Comparison of ENCODE assay signal across 14 mouse cellular contexts in the genomic region with DNA sequence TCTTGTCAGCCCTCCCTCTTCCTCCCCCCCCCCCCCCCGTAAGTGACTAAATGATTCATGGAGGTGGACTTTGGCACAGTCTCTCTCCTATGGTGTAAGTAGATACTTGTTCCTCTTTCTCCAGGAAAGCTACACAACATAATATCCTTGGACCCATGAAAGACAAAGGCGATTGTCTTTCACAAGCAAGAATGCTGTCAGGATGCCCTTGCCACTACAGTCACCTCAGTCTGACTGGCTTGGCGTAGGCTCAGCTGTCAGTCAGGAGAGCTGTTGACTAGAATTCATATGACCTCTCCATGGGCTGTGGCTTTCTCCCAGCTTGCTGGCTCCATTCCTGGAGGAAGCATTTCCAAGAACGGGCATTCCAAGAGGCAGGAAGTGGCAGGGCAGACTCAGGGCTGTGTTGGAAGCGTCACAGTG. TPM values are rescaled to one million over a fixed set of nuclear protein-coding genes. Genes with fewer than 3 reads are reported as not detected.
A peak's percentile ranks its signal among the peaks of the same experiment; 100 is the strongest.
DNase-seq lines count a peak whose midpoint lies in the region; ATAC-seq and TF ChIP-seq lines count a peak whose summit lies in the region.
"Had no signal": no experiment of that assay in that cellular context is flagged by ENCODE, and none has a peak within 500 bp of the region (broad histone marks: within the 10 kb centered on the region; RNA-seq: fewer than 3 reads in every experiment).

No protein-coding gene starts in this region.

- H3K4me2 ChIP-seq in heart, embryonic 11.5 days, result no peak overlapping the region
- H3K4me2 ChIP-seq: forebrain, embryonic 15.5 days; hindbrain, embryonic 12.5 days; liver, embryonic 13.5 days had no signal

- no peak overlapping the region for H3K27ac ChIP-seq in heart, adult 2 months
- H3K27ac ChIP-seq in heart, embryonic 11.5 days (ENCODE audit: low read depth, low read length), result no peak overlapping the region
- H3K27ac ChIP-seq: forebrain, embryonic 15.5 days; hindbrain, embryonic 12.5 days; liver, embryonic 13.5 days had no signal

- TF ChIP-seq EP300 in heart, adult 2 months (IDR thresholded peaks at IDR 0.05; ENCODE audit: insufficient read depth, low read depth, low read length), result peak; percentile 46; the same call in 1 of the 2 replicates

- 20% methylated on average over 5 of the region's 5 CpGs for WGBS in heart, adult 2 months
- WGBS in heart, embryonic 11.5 days (ENCODE audit: insufficient replicate concordance), result 62% methylated on average over 5 of the region's 5 CpGs

- no peak overlapping the region for H3K4me3 ChIP-seq in heart, adult 2 months
- no peak overlapping the region for H3K4me3 ChIP-seq in heart, embryonic 11.5 days (ENCODE audit: low read depth, low read length)
- H3K4me3 ChIP-seq: forebrain, embryonic 15.5 days; hindbrain, embryonic 12.5 days; liver, embryonic 13.5 days had no signal

- H3K9ac ChIP-seq in heart, adult 2 months (ENCODE audit: low read depth, low read length), result no peak overlapping the region
- no peak overlapping the region for H3K9ac ChIP-seq in heart, embryonic 11.5 days (ENCODE audit: low read depth, low read length)
- H3K9ac ChIP-seq: forebrain, embryonic 15.5 days; hindbrain, embryonic 12.5 days; liver, embryonic 13.5 days had no signal

- intact Hi-C loops in heart, adult 2 months (cut with DNase I), result loop anchor here (5.0 kb wide), 1 partner anchor 83 kb away; no protein-coding TSS in a partner anchor

- no peak for ATAC-seq in heart, embryonic 11.5 days (replicated peaks; ENCODE audit: insufficient number of reproducible peaks, low FRiP score, low TSS enrichment)
- ATAC-seq: forebrain, embryonic 15.5 days had no signal

- H3K27me3 ChIP-seq in heart, adult 2 months (ENCODE audit: control insufficient read depth, insufficient read depth, low read length), result no peaks in the 10 kb centered on the region
- no peaks in the 10 kb centered on the region for H3K27me3 ChIP-seq in heart, embryonic 11.5 days (ENCODE audit: control insufficient read depth, insufficient read depth, low read length)
- H3K27me3 ChIP-seq: hindbrain, embryonic 12.5 days had no signal

- TF ChIP-seq POLR2A in heart, adult 2 months (IDR thresholded peaks at IDR 0.05; ENCODE audit: insufficient read depth, low read depth, low read length), result no peak

- DNase-seq in heart, adult 2 months, result peak; percentile 46 to 68
- DNase-seq in adipocyte (ENCODE audit: low spot score), result peak; percentile 96
- peak; percentile 58 for DNase-seq in heart, postnatal 4 days
- DNase-seq in lung, postnatal 14 days, result peak; percentile 66
- DNase-seq in gastrocnemius, postnatal 10 days, result no peak
- no peak for DNase-seq in retina, postnatal 1 day
- no peak for DNase-seq in gastrocnemius, postnatal 25 days
- DNase-seq: embryo, embryonic 11 days; liver, embryonic 13.5 days; midbrain, embryonic 14.5 days; thymus, postnatal 25 days had no signal

- no peak for TF ChIP-seq CTCF in heart, adult 2 months (IDR thresholded peaks at IDR 0.05)

- H3K79me2 ChIP-seq in heart, adult 2 months (replicated peaks; ENCODE audit: control insufficient read depth, insufficient read depth, low read length), result no peaks in the 10 kb centered on the region

- no peaks in the 10 kb centered on the region for H3K9me3 ChIP-seq in heart, embryonic 11.5 days (replicated peaks; ENCODE audit: control insufficient read depth, low read length)
- H3K9me3 ChIP-seq: forebrain, embryonic 15.5 days; hindbrain, embryonic 12.5 days; liver, embryonic 13.5 days had no signal

- no peaks in the 10 kb centered on the region for H3K4me1 ChIP-seq in heart, adult 2 months (ENCODE audit: control insufficient read depth, insufficient read depth, low read length)
- H3K4me1 ChIP-seq in heart, embryonic 11.5 days (ENCODE audit: control insufficient read depth, insufficient read depth, low read length), result no peaks in the 10 kb centered on the region
- H3K4me1 ChIP-seq: forebrain, embryonic 15.5 days; hindbrain, embryonic 12.5 days; liver, embryonic 13.5 days had no signal

- H3K36me3 ChIP-seq in heart, adult 2 months (ENCODE audit: control insufficient read depth, insufficient read depth, low read length), result no peaks in the 10 kb centered on the region
- no peaks in the 10 kb centered on the region for H3K36me3 ChIP-seq in heart, embryonic 11.5 days (ENCODE audit: control insufficient read depth, insufficient read depth, low read length)
- H3K36me3 ChIP-seq: forebrain, embryonic 15.5 days; hindbrain, embryonic 12.5 days; liver, embryonic 13.5 days had no signal

RNA-seq across cellular contexts. Expression of a gene that starts 6.2 kb away (rescaled TPM):
- total RNA-seq in heart, adult 2 months (2021), result under 1 TPM; 0.11 to 0.16 TPM
- 0.15 and 0.37 TPM in 2 replicates for polyA plus RNA-seq in heart, adult 2 months (2012; rRNA removed)
- polyA plus RNA-seq in heart, embryonic 11.5 days (2014; fragmentation: Nextera tagmentation; extraction: Ambion mirVana), result 0.23 and 0.37 TPM in 2 replicates
- total RNA-seq in heart, postnatal 4 days (2021), result under 1 TPM; 0.38 to 0.55 TPM
- not detected for total RNA-seq in gastrocnemius, postnatal 10 days (2021)
- total RNA-seq in gastrocnemius, postnatal 25 days (2021), result not detected
- polyA plus RNA-seq: liver, embryonic 13.5 days had no signal

RNA-seq across cellular contexts. Expression of a gene that starts 13.8 kb away (rescaled TPM):
- 1 to 10 TPM; 5.1 to 5.8 TPM for total RNA-seq in heart, adult 2 months (2021)
- 3.2 and 4.8 TPM in 2 replicates for polyA plus RNA-seq in heart, adult 2 months (2012; rRNA removed)
- 20.4 and 21.1 TPM in 2 replicates for polyA plus RNA-seq in heart, embryonic 11.5 days (2014; fragmentation: Nextera tagmentation; extraction: Ambion mirVana)
- total RNA-seq in heart, postnatal 4 days (2021), result 10 to 100 TPM; 11.0 to 12.8 TPM
- total RNA-seq in gastrocnemius, postnatal 10 days (2021), result 10 to 100 TPM in 1 of 2 experiments, 1 to 10 TPM in 1; 8.0 to 13.1 TPM
- 1 to 10 TPM; 2.7 to 3.5 TPM for total RNA-seq in gastrocnemius, postnatal 25 days (2021)

RNA-seq across cellular contexts. Expression of a gene that starts 37.0 kb away (rescaled TPM):
- total RNA-seq in heart, adult 2 months (2021), result 1 to 10 TPM; 1.1 to 1.3 TPM
- polyA plus RNA-seq in heart, adult 2 months (2012; rRNA removed), result 2.6 and 3.3 TPM in 2 replicates
- polyA plus RNA-seq in heart, embryonic 11.5 days (2014; fragmentation: Nextera tagmentation; extraction: Ambion mirVana), result 1.2 and 1.6 TPM in 2 replicates
- 1 to 10 TPM; 1.5 TPM for total RNA-seq in heart, postnatal 4 days (2021)
- total RNA-seq in gastrocnemius, postnatal 10 days (2021), result 1 to 10 TPM in 1 of 2 experiments, under 1 TPM in 1; 0.49 to 1.9 TPM
- total RNA-seq in gastrocnemius, postnatal 25 days (2021), result 1 to 10 TPM in 1 of 2 experiments, under 1 TPM in 1; 0.40 to 1.0 TPM

RNA-seq across cellular contexts. Expression of a gene that starts 48.8 kb away (rescaled TPM):
- 10 to 100 TPM; 18.9 to 20.0 TPM for total RNA-seq in heart, adult 2 months (2021)
- 30.6 and 41.0 TPM in 2 replicates for polyA plus RNA-seq in heart, adult 2 months (2012; rRNA removed)
- 22.8 and 30.7 TPM in 2 replicates for polyA plus RNA-seq in heart, embryonic 11.5 days (2014; fragmentation: Nextera tagmentation; extraction: Ambion mirVana)
- 10 to 100 TPM; 40.9 to 43.7 TPM for total RNA-seq in heart, postnatal 4 days (2021)
- total RNA-seq in gastrocnemius, postnatal 10 days (2021), result 10 to 100 TPM; 21.2 to 24.2 TPM
- total RNA-seq in gastrocnemius, postnatal 25 days (2021), result 10 to 100 TPM in 1 of 2 experiments, 1 to 10 TPM in 1; 8.3 to 10.4 TPM

RNA-seq across cellular contexts. Expression of a gene that starts 51.5 kb away (rescaled TPM):
- total RNA-seq in heart, adult 2 months (2021), result 10 to 100 TPM; 47.9 to 55.4 TPM
- 18.9 and 30.7 TPM in 2 replicates for polyA plus RNA-seq in heart, adult 2 months (2012; rRNA removed)
- 11.2 and 19.6 TPM in 2 replicates for polyA plus RNA-seq in heart, embryonic 11.5 days (2014; fragmentation: Nextera tagmentation; extraction: Ambion mirVana)
- total RNA-seq in heart, postnatal 4 days (2021), result 10 to 100 TPM; 57.6 to 59.6 TPM
- total RNA-seq in gastrocnemius, postnatal 10 days (2021), result 10 to 100 TPM; 53.6 to 57.6 TPM
- 10 to 100 TPM; 53.1 to 56.8 TPM for total RNA-seq in gastrocnemius, postnatal 25 days (2021)

Comparison
In these comparisons a context has a peak if more than half of its experiments do, and no peak if none do; other contexts are left out.
1. DNase-seq: peak in heart, adult 2 months (2 of 2), adipocyte (single experiment), heart, postnatal 4 days (single experiment) and lung, postnatal 14 days (single experiment); none in gastrocnemius, postnatal 10 days (single experiment), retina, postnatal 1 day (single experiment) and gastrocnemius, postnatal 25 days (single experiment).